Mouse (Mus musculus) right cerebral cortex, postnatal 10 days (tissue): ENCODE measurements around the gene Rtn4rl1.
A peak's percentile ranks its signal among the peaks of the same experiment; 100 is the strongest.

Source experiments
- DNase-seq, 2 experiments: peaks; one replicate each; pipeline ENCODE4 v3.0.0; 2021; ENCODE audit warnings: low spot score in 2 of 2

Gene Rtn4rl1

GRCm38 (mm10) chr11:75212876-75213275 lies 19.3 kb downstream of the Rtn4rl1 start:
- DNase-seq = no peak

GRCm38 (mm10) chr11:75213372-75214080 lies 19.9 kb downstream of the Rtn4rl1 start:
- peak; percentile 58 to 61 for DNase-seq

GRCm38 (mm10) chr11:75214081-75214950 lies 20.7 kb downstream of the Rtn4rl1 start:
- no peak for DNase-seq

- peak; percentile 76 to 77 for DNase-seq
Measured at GRCm38 (mm10) chr11:75220115-75220514, 26.5 kb downstream of the Rtn4rl1 start.

GRCm38 (mm10) chr11:75220517-75221145 lies 27.0 kb downstream of the Rtn4rl1 start:
- DNase-seq = no peak

GRCm38 (mm10) chr11:75224062-75224461 lies 30.5 kb downstream of the Rtn4rl1 start:
- DNase-seq = no peak

- DNase-seq = no peak
Measured at GRCm38 (mm10) chr11:75224835-75225234, 31.3 kb downstream of the Rtn4rl1 start.

GRCm38 (mm10) chr11:75227632-75228031 lies 34.0 kb downstream of the Rtn4rl1 start:
- DNase-seq = no peak

- DNase-seq = no peak
Measured at GRCm38 (mm10) chr11:75229289-75229688, 35.7 kb downstream of the Rtn4rl1 start.

GRCm38 (mm10) chr11:75230272-75230760 lies 36.7 kb downstream of the Rtn4rl1 start:
- no peak for DNase-seq

- peak in 1 of 2 experiments; percentile 69 for DNase-seq
Measured at GRCm38 (mm10) chr11:75231756-75232155, 38.2 kb downstream of the Rtn4rl1 start.

- no peak for DNase-seq
Measured at GRCm38 (mm10) chr11:75232434-75232833, 38.9 kb downstream of the Rtn4rl1 start.

- peak; percentile 80 to 83 for DNase-seq
Measured at GRCm38 (mm10) chr11:75234745-75235144, 41.2 kb downstream of the Rtn4rl1 start.

- DNase-seq = no peak
Measured at GRCm38 (mm10) chr11:75240158-75240934, 46.8 kb downstream of the Rtn4rl1 start.

- no peak for DNase-seq
Measured at GRCm38 (mm10) chr11:75242710-75243255, 49.2 kb downstream of the Rtn4rl1 start.

- DNase-seq = no peak
Measured at GRCm38 (mm10) chr11:75244368-75245275, 51.0 kb downstream of the Rtn4rl1 start.

GRCm38 (mm10) chr11:75245372-75246330 lies 52.1 kb downstream of the Rtn4rl1 start:
- DNase-seq = no peak

- no peak for DNase-seq
Measured at GRCm38 (mm10) chr11:75246589-75246988, 53.0 kb downstream of the Rtn4rl1 start.
